Mouse (Mus musculus): ENCODE measurements around the gene Dnm1. TPM values are rescaled to one million over a fixed set of nuclear protein-coding genes. Genes with fewer than 3 reads are reported as not detected.

Dnm1 gene
- polyA plus RNA-seq, 1 experiment, result not detected

- no peak overlapping the region for H3K4me3 ChIP-seq (ENCODE audit: insufficient read depth, low read depth, low read length)
- TF ChIP-seq POLR2A (IDR thresholded peaks at IDR 0.05; ENCODE audit: insufficient read depth, low read depth, low read length) (no peak), CTCF (IDR thresholded peaks at IDR 0.05; ENCODE audit: insufficient read depth, low read depth, low read length) (no peak)
- 0 out of 2 replicates have a peak overlapping the region, but pooled peaks have one; percentile 97 for H3K27ac ChIP-seq (ENCODE audit: insufficient read depth, low read depth, low read length)
- peaks cover 49% of the 10 kb centered on the region for H3K4me1 ChIP-seq (ENCODE audit: control insufficient read depth, insufficient read depth, low read length)
- WGBS, result 46% methylated on average over 26 of the region's 26 CpGs
These were observed 13.1 kb downstream of the Dnm1 start for GRCm38 (mm10) chr2:32339912-32340642.

DNA sequence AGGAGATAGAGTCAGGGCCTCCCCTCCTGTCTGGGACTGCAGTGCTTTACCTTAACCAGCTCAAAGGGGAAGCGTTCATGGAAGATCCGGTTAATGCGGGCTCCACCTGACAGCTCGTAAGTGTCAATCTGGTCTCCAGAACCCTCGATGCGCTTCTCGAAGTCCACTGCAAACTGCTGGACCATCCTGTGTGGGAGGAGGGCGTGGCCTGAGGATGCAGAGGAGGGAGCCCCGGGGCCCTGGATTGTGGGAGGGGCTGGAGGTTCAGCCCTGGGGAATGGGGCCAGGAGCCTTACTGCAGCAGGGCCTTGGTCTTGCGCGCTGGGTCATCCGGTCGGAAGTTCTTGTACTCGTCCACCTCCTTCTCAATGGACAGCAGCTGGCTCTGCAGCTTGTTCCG, 17.2 kb downstream of the Dnm1 start:
- H3K4me1 ChIP-seq (ENCODE audit: control insufficient read depth, insufficient read depth, low read length), result peaks cover 11% of the 10 kb centered on the region
- no peak for TF ChIP-seq CTCF (IDR thresholded peaks at IDR 0.05; ENCODE audit: insufficient read depth, low read depth, low read length)
- no peak for TF ChIP-seq POLR2A (IDR thresholded peaks at IDR 0.05; ENCODE audit: insufficient read depth, low read depth, low read length)
- no peak overlapping the region for H3K27ac ChIP-seq (ENCODE audit: insufficient read depth, low read depth, low read length)
- 57% methylated on average over 15 of the region's 15 CpGs for WGBS
- H3K4me3 ChIP-seq (ENCODE audit: insufficient read depth, low read depth, low read length), result no peak overlapping the region

- Histone ChIP-seq H3K27ac (ENCODE audit: insufficient read depth, low read depth, low read length) (no peak overlapping the region), H3K4me1 (ENCODE audit: control insufficient read depth, insufficient read depth, low read length) (peaks cover 22% of the 10 kb centered on the region), H3K4me3 (ENCODE audit: insufficient read depth, low read depth, low read length) (no peak overlapping the region)
- 87% methylated on average over 5 of the region's 5 CpGs for WGBS
- TF ChIP-seq POLR2A (IDR thresholded peaks at IDR 0.05; ENCODE audit: insufficient read depth, low read depth, low read length) (no peak), CTCF (IDR thresholded peaks at IDR 0.05; ENCODE audit: insufficient read depth, low read depth, low read length) (no peak)
These were observed 21.0 kb downstream of the Dnm1 start for GRCm38 (mm10) chr2:32332159-32332558.

DNA sequence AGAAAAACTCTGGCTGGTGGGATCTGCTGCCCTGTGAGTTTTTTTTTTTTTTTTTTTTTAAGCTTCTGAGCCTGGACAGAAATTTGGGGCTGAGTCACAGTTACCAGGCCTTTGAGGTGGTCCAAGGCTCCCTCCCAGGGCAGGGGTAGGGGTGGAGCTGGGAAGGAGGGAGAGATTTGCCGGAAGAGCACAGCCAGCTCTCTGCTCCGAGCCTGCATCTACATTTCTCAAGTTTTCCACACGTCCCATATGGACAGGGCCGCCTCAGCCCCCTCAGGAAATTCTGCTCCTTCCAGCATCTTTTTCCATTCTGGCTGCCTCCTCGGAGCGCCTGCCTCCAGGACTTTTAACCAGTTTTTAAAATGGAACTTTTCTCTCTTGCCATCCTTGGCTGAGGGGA, 23.6 kb downstream of the Dnm1 start:
- 49% methylated on average over 6 of the region's 6 CpGs for WGBS
- TF ChIP-seq POLR2A (IDR thresholded peaks at IDR 0.05; ENCODE audit: insufficient read depth, low read depth, low read length) (no peak), CTCF (IDR thresholded peaks at IDR 0.05; ENCODE audit: insufficient read depth, low read depth, low read length) (no peak)
- H3K27ac ChIP-seq (ENCODE audit: insufficient read depth, low read depth, low read length), result no peak overlapping the region
- H3K4me1 ChIP-seq (ENCODE audit: control insufficient read depth, insufficient read depth, low read length), result peaks cover 27% of the 10 kb centered on the region
- no peak overlapping the region for H3K4me3 ChIP-seq (ENCODE audit: insufficient read depth, low read depth, low read length)

DNA sequence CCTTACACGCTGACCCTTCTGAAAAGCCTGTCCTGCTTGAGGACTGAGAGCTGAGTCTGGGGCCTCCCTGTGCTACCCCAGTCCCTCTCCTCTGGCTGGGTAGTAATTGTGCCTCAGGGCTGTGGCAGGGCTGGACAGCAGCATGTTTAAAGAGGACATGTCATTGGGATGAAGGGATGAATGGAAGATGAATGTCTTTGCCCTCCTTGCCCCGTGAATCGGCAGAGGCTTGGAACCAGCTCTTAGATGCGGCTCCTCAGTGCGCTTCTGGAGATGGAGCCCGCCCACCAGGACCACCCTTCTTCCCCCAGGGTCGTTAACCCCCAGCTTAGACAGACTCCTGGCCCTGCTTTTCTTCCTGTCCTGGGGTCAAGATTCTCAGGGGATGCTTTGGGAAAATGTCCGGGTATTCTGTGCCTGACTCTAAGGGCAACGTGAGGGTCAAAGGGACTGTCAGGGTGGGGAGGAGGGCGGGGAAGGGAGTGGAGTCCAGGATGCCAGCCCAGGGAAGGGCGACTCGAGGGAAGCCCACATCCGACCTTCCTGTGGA, 24.2 kb downstream of the Dnm1 start:
- Histone ChIP-seq H3K27ac (ENCODE audit: insufficient read depth, low read depth, low read length) (no peak overlapping the region; the same call in 1 of the 2 replicates), H3K4me1 (ENCODE audit: control insufficient read depth, insufficient read depth, low read length) (peaks cover 27% of the 10 kb centered on the region), H3K4me3 (ENCODE audit: insufficient read depth, low read depth, low read length) (no peak overlapping the region)
- no peak for TF ChIP-seq CTCF (IDR thresholded peaks at IDR 0.05; ENCODE audit: insufficient read depth, low read depth, low read length)
- no peak for TF ChIP-seq POLR2A (IDR thresholded peaks at IDR 0.05; ENCODE audit: insufficient read depth, low read depth, low read length)
- 49% methylated on average over 13 of the region's 13 CpGs for WGBS

GRCm38 (mm10) chr2:32327200-32327599, 25.9 kb downstream of the Dnm1 start:
- Histone ChIP-seq H3K27ac (ENCODE audit: insufficient read depth, low read depth, low read length) (no peak overlapping the region), H3K4me1 (ENCODE audit: control insufficient read depth, insufficient read depth, low read length) (peaks cover 34% of the 10 kb centered on the region), H3K4me3 (ENCODE audit: insufficient read depth, low read depth, low read length) (no peak overlapping the region)
- TF ChIP-seq CTCF (IDR thresholded peaks at IDR 0.05; ENCODE audit: insufficient read depth, low read depth, low read length) (no peak), POLR2A (IDR thresholded peaks at IDR 0.05; ENCODE audit: insufficient read depth, low read depth, low read length) (no peak)
- 45% methylated on average over 4 of the region's 4 CpGs for WGBS

DNA sequence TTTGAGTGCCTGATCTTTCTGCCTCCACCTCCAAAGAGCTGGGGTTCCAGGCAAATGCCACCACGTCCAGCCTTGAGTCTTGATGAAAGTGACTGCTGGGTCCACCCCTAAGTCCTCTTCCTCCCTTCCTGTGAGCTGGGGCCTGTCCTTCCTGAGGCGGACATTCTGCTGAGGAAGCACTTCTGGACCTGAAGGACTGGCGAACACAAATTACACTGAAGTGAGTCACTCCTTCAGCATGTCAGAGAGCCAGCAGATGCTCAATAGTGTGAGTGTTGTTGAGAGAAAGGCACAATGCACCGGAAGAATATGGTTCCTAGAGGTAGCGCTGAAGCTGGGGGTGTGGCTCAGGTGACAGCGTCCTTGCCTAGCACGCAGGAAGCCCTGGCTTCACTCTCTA, 27.8 kb downstream of the Dnm1 start:
- H3K4me1 ChIP-seq (ENCODE audit: control insufficient read depth, insufficient read depth, low read length), result peaks cover 44% of the 10 kb centered on the region
- H3K4me3 ChIP-seq (ENCODE audit: insufficient read depth, low read depth, low read length), result no peak overlapping the region
- no peak overlapping the region for H3K27ac ChIP-seq (ENCODE audit: insufficient read depth, low read depth, low read length)
- 62% methylated on average over 7 of the region's 7 CpGs for WGBS
- no peak for TF ChIP-seq POLR2A (IDR thresholded peaks at IDR 0.05; ENCODE audit: insufficient read depth, low read depth, low read length)
- TF ChIP-seq CTCF (IDR thresholded peaks at IDR 0.05; ENCODE audit: insufficient read depth, low read depth, low read length), result no peak

DNA sequence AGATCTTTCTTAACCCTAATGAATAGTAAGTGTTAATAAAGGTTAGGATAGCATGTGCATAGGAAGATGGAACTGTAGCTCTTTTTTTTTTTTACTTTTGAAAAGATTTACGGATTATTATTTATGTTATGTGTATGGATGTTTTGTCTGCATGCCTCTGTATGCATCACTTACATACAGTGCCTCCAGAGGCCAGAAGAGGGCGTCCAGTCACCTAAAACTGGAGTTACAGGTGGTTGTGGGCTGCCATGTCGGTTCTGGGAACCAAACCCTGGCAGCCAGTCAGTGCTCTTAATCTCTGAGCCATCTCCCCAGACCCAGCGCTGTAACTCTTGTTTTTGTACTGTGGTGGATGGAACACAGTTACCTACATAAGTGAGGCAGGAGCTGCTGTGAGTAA, 28.8 kb downstream of the Dnm1 start:
- H3K4me1 ChIP-seq (ENCODE audit: control insufficient read depth, insufficient read depth, low read length), result peaks cover 43% of the 10 kb centered on the region
- no peak overlapping the region for H3K27ac ChIP-seq (ENCODE audit: insufficient read depth, low read depth, low read length)
- no peak overlapping the region for H3K4me3 ChIP-seq (ENCODE audit: insufficient read depth, low read depth, low read length)
- TF ChIP-seq POLR2A (IDR thresholded peaks at IDR 0.05; ENCODE audit: insufficient read depth, low read depth, low read length), result no peak
- 0 out of 2 replicates have a peak, but pooled peaks have one; percentile 13 for TF ChIP-seq CTCF (IDR thresholded peaks at IDR 0.05; ENCODE audit: insufficient read depth, low read depth, low read length)
- WGBS, result 57% methylated on average over 4 of the region's 4 CpGs
